Mouse (Mus musculus) bone marrow, adult 2 months (tissue): ENCODE measurements at regions not wholly inside any gene's neighbourhood (a gene's known extent, or its start where the extent isn't known, plus 50 kb on each side); places are given as distances from the start of the nearest gene placed in this dataset.

Experiments used
- CTCF ChIP-seq: fragments of 200-500 bp; IDR thresholded peaks from 2 replicates; pipeline ENCODE4 v1.5.1; 2011; ENCODE audit warnings: low read length, control low read depth; ENCODE audit not compliant: control insufficient read depth, insufficient read depth
- POLR2A ChIP-seq: fragments of 200-500 bp; IDR thresholded peaks from 2 replicates; pipeline ENCODE4 v1.6.1; 2011; ENCODE audit warnings: low read depth, mild to moderate bottlenecking, control low read depth, low read length, borderline replicate concordance; ENCODE audit not compliant: control insufficient read depth

DNA sequence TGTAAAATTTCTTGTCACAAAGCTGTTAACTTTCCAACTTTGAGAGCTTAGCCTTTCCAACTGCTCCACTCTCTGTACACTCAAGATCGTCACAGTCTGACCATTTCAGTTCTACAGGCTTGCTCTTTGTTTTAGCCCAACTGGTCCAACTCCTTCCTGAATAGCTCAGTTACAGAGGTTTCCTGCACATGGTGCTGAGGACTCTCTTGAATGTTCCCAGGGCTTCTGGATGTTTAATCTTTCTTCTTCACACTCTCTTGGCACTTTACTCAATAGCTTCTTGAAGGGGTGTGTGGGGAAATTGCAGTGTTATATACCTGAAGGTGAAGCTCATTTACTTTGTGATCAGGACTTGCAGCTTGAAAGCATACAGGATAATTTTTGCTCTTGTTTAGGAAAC is 152.6 kb upstream of the Hhip start:
- no peak for TF ChIP-seq CTCF
- no peak for TF ChIP-seq POLR2A
